Mouse (Mus musculus) gastrocnemius, postnatal 10 days (tissue): ENCODE measurements around the gene Abca2. TPM values are rescaled to one million over a fixed set of nuclear protein-coding genes. Genes with fewer than 3 reads are reported as not detected.

Source experiments
- DNase-seq: peaks from one replicate; pipeline ENCODE4 v3.0.0; 2021; ENCODE audit warnings: mixed read lengths
- total RNA-seq, 2 experiments: library from RNA; stranded (reverse); gene quantifications; 2 replicates each; pipeline ENCODE4 v1.2.3; 2021

Gene Abca2
- total RNA-seq, 2 experiments from 2014 or later: 10.4 to 14.1 TPM

DNA sequence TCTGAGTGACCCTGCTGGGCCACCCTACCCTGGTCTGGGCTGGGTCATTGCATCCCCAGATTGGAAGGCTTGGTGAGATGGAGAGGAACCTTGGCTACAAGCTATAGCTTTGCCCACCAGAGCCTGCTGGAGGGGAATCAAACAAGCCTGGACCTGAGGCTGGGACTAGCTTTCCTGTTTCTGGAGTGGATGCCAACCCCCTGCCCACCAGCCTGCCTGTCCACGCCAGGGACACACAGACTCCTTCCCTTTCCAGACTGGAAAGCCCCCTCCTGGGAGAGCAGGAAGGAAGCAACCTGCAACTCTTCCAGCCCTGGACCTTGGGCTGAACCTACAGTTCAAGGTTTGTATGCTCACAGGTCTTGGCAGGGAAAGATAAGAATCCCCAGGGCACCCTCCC is 4.9 kb upstream of the Abca2 start:
- no peak for DNase-seq

DNA sequence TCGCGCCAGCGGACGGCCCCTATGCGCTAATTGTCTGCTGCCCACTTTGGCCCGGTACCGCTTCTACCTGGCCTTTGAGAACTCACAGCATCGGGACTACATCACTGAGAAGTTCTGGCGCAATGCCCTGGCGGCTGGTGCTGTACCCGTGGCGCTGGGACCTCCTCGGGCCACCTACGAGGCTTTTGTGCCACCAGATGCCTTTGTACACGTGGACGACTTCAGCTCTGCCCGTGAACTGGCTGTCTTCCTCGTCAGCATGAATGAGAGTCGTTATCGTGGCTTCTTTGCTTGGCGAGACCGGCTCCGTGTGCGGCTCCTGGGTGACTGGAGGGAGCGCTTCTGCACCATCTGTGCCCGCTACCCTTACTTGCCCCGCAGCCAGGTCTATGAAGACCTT is 3.0 kb upstream of the Abca2 start:
- DNase-seq: no peak

DNA sequence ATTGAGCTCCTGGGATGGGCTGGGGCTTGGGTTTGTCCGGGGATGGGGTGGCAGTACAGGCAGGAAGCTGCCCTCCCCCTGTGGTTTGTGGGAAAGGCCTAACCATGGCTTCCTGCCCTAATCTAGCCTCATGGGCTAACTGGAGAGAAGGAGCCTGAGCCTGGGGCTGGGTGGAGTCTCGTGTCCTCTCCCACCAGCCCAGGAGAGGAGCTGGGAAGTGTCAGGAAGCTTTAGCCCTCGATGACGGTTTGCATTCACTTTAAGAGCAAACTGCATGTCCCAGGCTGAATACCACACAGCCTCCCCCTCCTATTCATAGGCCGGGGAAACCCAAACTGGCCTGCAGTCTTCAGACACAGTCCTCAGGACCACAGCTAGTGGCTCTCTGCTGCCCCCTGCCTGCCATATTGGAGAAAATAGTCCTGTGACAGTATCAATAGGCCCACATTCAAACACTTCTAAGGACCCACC is 1.7 kb upstream of the Abca2 start:
- DNase-seq: peak; percentile 74

DNA sequence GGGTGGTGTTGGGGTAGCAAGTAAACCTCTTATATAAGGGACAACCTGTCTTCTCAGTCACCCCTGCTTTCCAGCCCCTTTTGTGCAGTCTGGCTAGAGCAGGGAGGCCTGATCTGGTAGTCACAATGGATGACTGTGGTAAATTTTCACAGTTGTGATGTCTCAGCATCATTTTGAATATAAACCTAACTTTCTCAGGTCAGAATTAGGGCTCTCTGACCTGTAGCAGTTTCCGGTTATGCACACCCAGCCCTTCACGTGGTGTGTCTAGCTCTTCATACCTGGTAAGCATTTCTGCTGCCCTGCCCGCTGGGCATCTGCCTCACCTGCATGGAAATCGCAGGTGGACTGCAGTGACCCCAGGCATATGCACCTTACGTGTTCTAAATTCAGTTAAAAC is 1.2 kb upstream of the Abca2 start:
- DNase-seq: no peak

DNA sequence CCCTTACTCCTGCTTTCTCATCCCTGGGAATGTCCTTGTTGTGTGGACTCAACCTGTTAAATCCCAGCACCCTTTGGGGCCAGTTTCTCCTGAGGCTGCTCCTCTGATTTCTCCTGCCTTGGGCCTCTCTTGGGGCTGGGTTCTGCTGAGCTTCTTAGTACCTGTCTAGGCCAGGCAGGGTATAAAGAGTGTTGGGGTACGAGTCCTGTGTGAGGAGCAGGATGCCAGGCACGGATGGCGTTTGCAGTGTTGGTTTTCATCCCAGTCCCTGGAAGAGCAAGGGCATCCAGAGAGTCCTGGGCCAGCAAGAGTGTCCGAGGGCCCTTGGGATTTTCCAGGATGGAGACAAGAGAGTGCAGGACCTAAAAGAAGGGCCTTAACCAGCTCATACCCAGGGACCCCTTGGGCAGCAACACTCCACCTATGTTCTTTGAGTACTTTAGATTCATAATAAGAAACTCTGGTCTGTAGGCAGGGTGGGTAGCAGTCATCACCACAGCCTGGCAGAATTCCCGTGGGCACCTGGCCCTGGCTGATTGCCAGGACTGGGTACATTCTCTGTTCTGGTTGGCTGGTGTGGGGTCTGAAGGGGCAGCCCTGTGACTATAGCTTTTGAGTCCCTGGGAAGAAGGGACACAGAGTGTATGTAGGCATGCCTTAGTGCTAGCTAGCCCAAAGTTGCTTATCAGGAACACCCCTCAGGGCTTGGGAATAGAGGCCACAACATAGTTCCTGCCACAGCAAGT is 1.1 kb downstream of the Abca2 start:
- DNase-seq: no peak

DNA sequence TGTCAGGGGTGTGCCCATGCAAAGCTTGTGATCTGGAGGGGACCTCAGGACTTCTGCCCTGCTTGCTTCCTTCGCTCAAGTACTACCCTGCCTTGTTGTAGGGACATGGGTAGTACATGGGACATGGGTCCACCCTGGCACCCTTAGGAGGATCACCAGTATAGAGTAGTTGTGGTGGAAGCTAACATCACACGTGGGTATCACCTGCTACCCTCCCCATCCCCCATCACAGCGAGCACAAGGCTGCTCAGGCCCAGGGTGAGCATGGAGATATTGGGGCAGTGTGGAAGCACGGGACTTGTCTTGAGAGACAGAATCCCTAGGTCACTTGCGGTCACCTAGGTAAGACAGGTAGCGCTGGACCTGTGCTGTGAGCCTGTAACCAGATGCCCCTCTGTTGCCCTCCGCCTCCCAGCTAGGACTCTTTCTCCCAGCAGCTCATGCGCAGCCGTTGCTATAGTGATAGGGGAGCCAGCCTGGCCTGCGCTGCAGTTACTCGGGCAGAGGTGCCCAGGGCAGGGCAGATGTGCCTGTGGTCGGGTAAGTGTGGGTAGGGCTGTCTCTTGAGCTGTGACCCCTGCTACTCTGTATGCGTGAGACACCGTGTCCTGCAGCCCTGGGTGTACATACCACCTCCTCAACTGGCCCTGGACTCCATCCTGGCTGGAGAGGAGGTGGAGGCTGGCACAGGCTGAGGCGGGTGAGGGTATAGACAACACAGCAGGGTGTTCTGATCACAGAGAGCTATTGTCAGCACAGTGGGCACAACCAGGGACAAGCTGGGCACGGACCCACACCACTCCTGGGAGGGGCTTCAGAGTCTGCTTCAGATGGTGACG is 2.1 kb downstream of the Abca2 start:
- DNase-seq: no peak

DNA sequence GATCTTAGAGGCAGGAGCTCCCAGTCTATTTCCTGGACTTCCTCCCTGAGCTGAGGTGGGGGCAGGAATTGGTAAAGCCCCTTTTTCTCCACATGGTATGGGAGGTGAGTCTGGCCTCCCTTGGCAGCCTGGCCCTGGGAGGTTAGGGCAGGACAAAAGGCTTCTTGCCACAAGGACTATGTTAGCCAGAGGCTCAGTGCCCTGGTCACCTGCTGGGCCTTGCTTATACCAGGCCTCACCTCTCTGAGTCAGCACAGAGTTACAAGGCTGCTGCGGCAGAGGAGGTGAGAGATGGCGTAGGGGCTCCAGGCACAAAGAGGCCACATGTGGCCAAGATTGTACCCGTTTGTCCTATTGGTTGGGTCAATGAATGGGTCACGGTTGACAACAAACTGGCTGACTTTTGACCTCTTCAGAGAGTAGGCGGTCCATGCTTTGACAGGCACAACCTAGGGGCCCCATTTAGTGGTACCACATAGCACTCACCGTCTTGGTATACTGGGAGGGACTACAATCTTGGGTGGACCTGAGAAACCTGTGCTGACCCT is 2.9 kb downstream of the Abca2 start:
- DNase-seq: no peak

DNA sequence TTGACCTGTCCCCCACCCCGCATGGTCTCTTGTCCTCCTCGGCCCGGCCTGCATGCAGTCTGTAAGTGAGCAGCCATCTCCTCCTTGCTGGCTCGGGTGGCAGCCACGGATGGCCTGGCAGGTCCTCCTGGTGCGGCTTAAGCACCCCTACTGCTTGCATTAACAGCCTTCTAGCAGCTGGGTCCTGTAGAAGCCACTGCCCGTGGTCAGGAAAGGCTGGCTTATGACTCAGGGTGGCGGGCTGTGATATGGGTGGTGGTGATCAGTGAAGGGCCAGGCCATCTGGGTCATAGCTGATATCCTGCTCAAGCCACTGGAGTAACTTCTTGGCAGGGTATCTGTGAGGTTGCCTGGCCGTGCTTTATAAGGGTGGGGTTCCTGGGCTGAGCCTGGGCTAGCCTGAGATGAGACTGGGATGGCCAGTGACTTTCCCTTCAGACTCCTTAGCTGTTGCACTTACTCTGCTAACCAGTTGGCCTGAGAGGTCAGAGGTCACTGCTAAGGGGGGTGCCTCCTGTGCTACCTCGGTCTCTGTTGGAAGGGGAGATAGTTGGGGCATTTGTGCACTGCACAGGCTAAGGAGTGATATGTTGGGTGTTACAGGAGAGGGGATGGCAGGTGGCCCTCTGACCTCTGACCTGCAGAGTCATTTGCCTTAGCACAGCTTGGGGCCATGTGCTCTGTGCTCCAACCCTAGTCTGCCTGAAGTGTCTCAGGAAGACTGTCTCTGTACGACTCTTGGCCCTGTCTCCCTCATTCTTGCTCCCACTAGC is 4.0 kb downstream of the Abca2 start:
- no peak for DNase-seq

DNA sequence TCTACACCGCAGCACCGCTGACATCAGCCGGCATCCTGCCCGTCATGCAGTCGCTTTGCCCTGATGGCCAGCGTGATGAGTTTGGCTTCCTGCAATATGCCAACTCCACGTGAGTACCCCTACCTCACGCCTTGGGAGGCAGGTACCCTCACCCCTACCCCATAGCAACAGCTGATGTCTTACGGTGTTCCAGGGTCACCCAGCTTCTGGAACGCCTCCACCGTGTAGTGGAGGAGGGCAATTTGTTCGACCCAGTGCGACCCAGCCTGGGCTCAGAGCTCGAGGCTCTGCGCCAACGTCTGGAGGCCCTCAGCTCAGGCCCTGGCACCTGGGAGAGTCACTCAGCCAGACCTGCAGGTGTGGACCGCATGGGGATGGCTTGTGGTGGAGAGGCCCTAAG is 4.6 kb downstream of the Abca2 start:
- no peak for DNase-seq

DNA sequence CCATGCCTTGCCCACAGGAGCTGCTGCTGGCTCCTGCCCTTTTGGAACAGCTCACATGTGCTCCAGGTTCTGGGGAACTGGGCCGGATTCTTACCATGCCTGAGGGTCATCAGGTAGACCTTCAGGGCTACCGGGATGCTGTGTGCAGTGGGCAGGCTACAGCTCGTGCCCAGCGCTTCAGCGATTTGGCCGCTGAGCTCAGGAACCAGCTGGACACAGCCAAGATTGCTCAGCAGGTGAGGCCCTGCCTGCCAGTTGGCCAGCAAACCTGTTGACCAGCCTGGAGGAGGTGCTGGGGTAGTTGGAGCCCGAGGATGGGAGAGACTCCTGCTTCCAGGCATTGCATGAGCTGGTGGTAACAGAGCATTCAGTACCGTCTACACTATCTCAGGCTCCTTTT is 5.8 kb downstream of the Abca2 start:
- no peak for DNase-seq

DNA sequence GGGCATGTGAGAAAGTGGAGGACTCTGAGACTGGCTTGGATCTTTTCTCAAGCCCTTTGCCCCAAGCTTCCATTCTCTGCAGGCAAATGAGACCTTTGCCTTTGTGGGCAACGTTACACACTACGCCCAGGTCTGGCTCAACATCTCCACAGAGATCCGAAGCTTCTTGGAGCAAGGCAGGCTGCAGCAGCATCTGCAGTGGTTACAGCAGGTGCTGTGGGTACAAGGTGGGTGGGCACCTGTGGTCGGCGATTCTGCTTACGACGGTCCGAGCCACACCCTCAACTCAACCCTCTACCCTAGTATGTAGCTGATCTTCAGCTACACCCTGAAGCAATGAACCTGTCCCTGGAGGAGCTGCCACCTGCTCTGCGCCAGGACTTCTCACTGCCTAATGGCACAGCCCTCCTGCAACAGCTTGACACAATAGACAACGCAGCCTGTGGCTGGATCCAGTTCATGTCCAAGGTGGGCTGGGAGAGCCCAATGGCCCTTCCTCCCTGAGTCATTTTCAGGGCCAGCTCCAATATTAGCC is 7.8 kb downstream of the Abca2 start:
- DNase-seq: no peak

DNA sequence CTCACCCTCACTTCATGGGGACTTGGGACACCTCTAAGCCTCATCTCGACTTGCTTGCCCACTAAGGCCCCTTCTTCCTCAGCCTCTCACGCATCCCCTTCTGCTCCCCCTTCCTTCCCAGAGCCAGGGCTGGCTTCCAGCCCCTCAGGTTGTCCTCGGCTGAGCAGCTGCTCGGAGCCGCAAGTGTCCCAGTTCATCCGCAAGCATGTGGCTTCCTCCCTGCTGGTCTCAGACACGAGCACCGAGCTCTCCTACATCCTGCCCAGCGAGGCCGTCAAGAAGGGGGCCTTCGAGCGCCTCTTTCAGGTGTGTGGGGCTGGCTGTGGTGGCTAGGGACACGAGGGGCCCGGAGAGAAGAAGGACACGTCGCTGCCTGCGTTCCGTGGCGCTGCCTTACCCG is 12.6 kb downstream of the Abca2 start:
- no peak for DNase-seq

DNA sequence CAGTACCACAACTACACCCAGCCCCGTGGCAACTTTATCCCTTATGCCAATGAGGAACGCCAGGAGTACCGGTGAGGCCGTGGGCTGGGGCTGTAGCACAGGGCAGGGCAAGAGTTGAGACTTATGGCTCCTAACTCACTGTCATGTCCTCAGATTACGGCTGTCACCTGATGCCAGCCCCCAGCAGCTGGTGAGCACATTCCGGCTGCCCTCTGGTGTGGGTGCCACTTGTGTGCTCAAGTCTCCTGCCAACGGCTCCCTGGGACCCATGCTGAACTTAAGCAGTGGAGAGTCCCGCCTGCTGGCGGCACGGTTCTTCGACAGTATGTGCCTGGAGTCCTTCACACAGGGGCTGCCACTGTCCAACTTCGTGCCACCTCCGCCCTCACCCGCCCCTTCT is 14.2 kb downstream of the Abca2 start:
- DNase-seq: no peak

DNA sequence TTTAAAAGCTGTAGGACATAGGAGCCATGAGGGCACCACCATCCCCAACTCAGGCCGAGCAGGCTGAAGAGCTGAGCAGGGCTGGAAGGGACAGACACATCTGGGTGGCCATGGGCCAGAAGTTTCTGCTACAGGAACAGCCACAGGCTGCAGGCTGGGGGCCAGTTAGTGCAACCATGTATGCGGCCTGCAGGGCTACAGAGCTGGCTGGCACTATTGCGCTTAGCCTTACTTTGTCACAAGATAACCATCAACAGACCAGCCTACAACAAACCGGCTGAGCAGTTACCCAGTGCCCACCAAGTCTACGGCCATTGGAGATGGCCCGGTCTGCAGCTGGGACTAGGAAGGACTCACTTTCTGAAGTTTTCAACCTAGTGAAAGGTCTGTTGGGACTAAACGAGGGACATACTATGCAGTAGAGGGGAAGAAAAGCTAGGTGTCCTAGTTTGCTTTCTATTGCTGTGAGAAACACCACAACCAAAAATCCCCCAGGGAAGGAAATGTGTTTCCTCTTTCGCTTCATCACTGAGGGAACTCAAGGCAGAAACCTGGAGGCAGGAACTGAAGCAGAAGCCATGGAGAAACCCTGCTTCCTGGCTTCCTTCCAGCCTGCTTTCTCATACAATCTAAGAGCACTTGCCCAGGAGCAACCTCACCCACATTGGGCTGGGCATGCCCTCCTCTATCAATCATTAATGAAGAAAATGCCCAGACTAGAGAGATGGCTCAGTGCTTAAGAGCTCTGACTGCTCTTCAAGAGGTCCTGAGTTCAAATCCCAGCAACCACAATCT is 22.5 kb downstream of the Abca2 start:
- no peak for DNase-seq

DNA sequence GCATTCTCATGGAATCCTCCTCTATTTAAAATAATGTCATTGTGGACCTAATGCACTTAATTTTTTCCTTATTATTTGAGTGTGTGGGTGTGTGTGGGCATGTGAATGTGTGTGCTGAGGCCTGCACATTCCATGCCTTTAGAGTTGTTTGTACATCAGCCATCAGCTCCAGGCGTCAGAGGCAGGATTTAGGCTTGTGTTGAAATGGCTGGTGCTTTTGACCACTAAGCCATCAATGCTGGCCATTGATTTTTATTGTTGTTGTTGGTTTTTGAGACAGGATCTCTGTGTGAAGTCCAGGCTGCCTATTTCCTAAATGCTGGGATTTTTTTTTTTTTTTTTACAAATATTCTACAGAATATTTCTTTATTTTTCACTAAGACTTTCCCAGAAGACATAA is 24.4 kb downstream of the Abca2 start:
- no peak for DNase-seq

DNA sequence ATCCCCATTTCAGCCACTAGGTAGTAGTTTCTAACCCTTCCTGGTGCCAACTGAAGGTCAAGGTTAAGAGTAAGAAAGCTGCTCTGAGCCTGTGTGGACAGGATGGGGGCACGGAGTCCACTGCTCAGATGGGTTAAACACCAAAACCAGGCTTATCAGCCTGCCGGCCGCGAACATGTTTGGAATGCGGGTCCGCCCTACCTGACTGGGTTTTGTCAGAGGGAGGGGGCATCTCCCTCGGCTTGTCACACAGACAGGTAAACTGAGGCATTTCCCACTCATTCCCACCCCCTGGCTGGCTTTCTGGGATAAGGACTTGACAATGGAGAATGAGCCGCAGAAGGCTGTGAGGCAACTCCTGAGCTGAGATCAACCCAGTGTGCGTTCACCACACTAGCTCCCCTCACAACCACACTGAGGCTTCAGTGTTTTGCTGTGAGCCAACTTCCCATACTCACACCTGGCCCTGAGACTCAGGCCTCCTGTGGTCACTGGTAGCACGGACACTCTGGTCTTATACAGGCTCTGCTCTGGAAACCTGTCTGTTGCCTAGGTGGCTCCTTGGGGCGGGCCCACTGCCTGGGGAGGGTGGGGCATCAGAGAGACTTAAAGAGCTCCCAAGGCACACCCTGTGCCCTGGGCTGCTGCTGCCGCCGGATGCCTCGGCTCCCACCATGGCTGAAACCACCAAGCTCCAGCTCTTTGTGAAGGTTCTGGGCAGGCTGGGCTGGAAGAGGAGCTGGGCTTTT is 27.9 kb downstream of the Abca2 start, which contains the start of gene Clic3:
Clic3 (plus strand) TSS at position 634 of the 749 bp plus-strand sequence.
- DNase-seq: no peak

DNA sequence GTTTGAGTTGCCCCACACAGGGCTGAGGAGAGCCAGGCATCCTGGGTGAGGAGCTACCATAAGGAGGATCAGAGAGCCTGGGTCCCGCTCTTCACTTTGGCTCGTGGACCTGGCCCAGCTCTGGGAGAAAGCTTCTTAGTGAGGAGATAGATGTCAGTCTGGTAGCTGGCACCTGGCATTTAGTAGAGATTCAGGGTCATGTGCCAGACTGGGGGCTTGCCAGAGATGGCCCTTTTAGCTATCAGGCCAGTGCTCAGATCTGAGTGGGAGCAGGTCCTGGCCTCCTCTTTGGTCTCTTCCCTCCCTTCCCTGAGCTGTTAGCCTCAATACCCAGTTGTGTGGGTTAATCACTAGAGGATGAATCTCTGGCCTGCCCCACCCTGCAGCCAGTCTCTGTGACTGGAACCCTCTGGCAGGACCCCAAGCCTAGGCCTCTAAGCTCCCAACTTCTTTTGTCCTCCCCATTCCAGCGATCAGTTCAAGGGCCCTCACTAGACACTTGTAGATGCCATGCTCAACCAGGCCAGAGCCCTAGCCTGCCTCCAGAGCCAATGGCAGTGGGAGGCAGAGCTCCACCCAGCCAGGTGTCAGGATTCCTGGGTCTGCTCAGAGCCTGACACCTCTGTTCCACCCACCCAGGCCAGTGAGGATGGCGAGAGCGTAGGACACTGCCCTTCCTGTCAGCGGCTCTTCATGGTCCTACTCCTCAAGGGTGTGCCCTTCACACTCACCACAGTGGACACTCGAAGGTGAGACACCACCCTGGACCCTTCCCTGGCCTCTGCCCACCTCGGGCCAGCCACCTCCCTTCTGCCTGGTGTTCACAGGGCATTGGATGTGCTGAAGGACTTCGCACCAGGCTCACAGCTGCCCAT is 28.8 kb downstream of the Abca2 start:
- no peak for DNase-seq

DNA sequence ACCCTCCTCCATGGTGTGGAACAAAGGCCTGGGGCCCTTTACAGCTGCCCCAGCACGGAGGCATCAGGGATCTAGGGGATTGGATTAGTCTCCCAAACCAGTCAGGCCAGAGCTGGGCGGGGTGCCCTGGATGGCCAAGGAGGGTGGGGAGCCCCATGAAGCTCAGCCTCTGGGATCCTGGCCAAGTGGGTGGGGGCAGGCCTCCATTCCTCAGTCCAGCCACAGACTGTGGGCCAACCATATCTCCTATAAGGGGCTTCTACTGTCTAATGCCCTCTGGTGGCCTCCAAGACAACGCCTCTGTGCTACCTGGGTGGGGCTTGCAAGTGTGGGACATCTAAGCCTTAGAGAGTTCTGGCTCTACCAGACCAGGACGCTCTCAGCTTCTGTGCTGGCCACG is 30.4 kb downstream of the Abca2 start:
- peak; percentile 69 for DNase-seq

DNA sequence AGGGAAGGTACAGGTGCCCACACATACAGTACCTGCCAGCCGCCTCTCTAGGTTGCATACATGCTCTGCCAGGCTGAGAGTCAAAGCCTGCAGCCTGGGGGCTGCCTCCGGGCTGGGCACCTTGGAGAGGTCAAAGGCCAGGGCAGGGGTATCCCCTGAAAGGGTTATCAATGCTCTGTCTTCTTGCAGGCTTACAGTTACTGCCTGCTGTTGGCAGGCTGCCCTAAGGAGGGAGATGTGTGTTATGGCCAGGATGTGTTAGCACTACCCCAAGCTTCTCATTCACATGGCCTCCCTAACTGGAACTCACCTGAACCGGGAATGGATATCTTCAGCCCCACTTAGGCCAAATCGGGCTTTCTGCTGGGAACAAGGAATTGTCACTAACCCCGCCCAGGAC is 31.6 kb downstream of the Abca2 start:
- DNase-seq: peak; percentile 38
